ENCODE assay signal across 9 mouse cellular contexts in the genomic region with DNA sequence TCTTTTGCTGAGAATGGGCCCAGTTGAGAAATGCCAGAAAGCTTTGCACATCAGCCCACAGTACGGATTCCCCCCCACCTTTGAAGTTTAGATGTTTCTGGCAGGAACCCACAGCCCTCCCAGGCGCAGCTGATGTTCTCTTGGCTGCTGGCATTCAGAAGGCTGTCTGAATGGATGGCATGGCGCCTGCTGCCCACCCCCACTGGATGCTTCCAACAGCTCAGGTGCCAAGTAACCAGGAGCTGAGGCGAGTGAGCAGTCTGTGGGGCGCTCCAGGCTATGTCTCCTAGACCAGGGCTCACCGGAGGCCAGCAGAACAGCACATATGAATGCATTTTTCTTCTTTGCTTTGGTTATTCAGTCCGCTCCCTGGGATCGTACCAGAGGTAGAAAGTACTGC.
DNase-seq lines count a peak whose midpoint lies in the region; ATAC-seq lines count a peak whose summit lies in the region.
"Had no signal": no experiment of that assay in that cellular context is flagged by ENCODE, and none has a peak within 500 bp of the region (broad histone marks: within the 10 kb centered on the region; RNA-seq: fewer than 3 reads in every experiment).

No protein-coding gene starts in this region.

- H3K9ac ChIP-seq in midbrain, embryonic 13.5 days (replicated peaks): no peak overlapping the region

- no peaks in the 10 kb centered on the region; the same call in 1 of the 2 replicates for H3K36me3 ChIP-seq in midbrain, embryonic 13.5 days
- H3K36me3 ChIP-seq in midbrain, embryonic 10.5 days: peaks cover 13% of the 10 kb centered on the region

- H3K9me3 ChIP-seq in midbrain, embryonic 13.5 days: no peaks in the 10 kb centered on the region; the same call in 1 of the 2 replicates
- H3K9me3 ChIP-seq in midbrain, embryonic 10.5 days (replicated peaks): peaks cover 6% of the 10 kb centered on the region; the same call in 1 of the 2 replicates

- 0 out of 2 replicates have a peak, but pooled peaks have one; percentile 45 for ATAC-seq in midbrain, embryonic 13.5 days

- no peak overlapping the region for H3K27ac ChIP-seq in midbrain, embryonic 13.5 days
- no peak overlapping the region for H3K27ac ChIP-seq in midbrain, embryonic 10.5 days (replicated peaks)

- DNase-seq in midbrain, embryonic 10.5 days (ENCODE audit: low spot score): no peak
- DNase-seq in cerebellum, postnatal 4 days (ENCODE audit: low spot score in 2 of 2): peak; percentile 42 to 71
- DNase-seq in layer of hippocampus, postnatal 36 days: peak; percentile 75 to 77
- peak; percentile 68 to 75 for DNase-seq in right cerebral cortex, postnatal 36 days (ENCODE audit: low spot score in 2 of 2)
- DNase-seq in liver: no peak
- no peak for DNase-seq in thymus, postnatal 10 days (ENCODE audit: low spot score in 2 of 2)
- DNase-seq in testis, postnatal 14 days (ENCODE audit: low spot score): no peak

- H3K4me2 ChIP-seq in midbrain, embryonic 13.5 days (replicated peaks): no peak overlapping the region

- no peak overlapping the region for H3K4me3 ChIP-seq in midbrain, embryonic 13.5 days (replicated peaks)
- no peak overlapping the region for H3K4me3 ChIP-seq in midbrain, embryonic 10.5 days
- H3K4me3 ChIP-seq: myocyte had no signal

- no peaks in the 10 kb centered on the region for H3K4me1 ChIP-seq in midbrain, embryonic 13.5 days (replicated peaks)
- H3K4me1 ChIP-seq in midbrain, embryonic 10.5 days: no peaks in the 10 kb centered on the region

- WGBS in midbrain, embryonic 13.5 days: 89% methylated on average over 8 of the region's 8 CpGs
- 92% methylated on average over 8 of the region's 8 CpGs for WGBS in midbrain, embryonic 10.5 days

- H3K27me3 ChIP-seq in midbrain, embryonic 13.5 days: no peaks in the 10 kb centered on the region
- H3K27me3 ChIP-seq in midbrain, embryonic 10.5 days (ENCODE audit: low read depth, poor library complexity, severe bottlenecking): no peaks in the 10 kb centered on the region

Comparison
In these comparisons a context has a peak if more than half of its experiments do, and no peak if none do; other contexts are left out.
1. DNase-seq: peak in cerebellum, postnatal 4 days (2 of 2), layer of hippocampus, postnatal 36 days (2 of 2) and right cerebral cortex, postnatal 36 days (2 of 2); none in midbrain, embryonic 10.5 days (single experiment), liver (single experiment), thymus, postnatal 10 days (0 of 2) and testis, postnatal 14 days (single experiment).